Mouse (Mus musculus): ENCODE data around the gene Tctn1. TPM values are rescaled to one million over a fixed set of nuclear protein-coding genes. Genes with fewer than 3 reads are reported as not detected.

Tctn1 gene
- total RNA-seq, 2 experiments from 2014 or later, result 1.8 to 2.0 TPM

- Histone ChIP-seq H3K4me3 (no peak overlapping the region), H3K27ac (no peak overlapping the region)
- DNase-seq, result no peak
- TF ChIP-seq CTCF (IDR thresholded peaks at IDR 0.05), result no peak
- intact Hi-C loops (cut with DNase I), result no loop called here
Measured at GRCm38 (mm10) chr5:122237200-122237599, 27.1 kb downstream of the Tctn1 start.

- TF ChIP-seq CTCF (IDR thresholded peaks at IDR 0.05), result no peak
- DNase-seq, result no peak
- intact Hi-C loops (cut with DNase I), result no loop called here
- Histone ChIP-seq H3K4me3 (no peak overlapping the region), H3K27ac (no peak overlapping the region)
Measured at GRCm38 (mm10) chr5:122235196-122235836, 28.9 kb downstream of the Tctn1 start.

GRCm38 (mm10) chr5:122234319-122235195, 29.7 kb downstream of the Tctn1 start:
- H3K27ac ChIP-seq, result no peak overlapping the region

GRCm38 (mm10) chr5:122233695-122234094, 30.6 kb downstream of the Tctn1 start:
- Histone ChIP-seq H3K27ac (no peak overlapping the region), H3K4me3 (no peak overlapping the region)
- peak; percentile 51 for DNase-seq
- intact Hi-C loops (cut with DNase I), result no loop called here
- no peak for TF ChIP-seq CTCF (IDR thresholded peaks at IDR 0.05)

More at GRCm38 (mm10) chr5:122234319-122235195, 29.7 kb downstream of the Tctn1 start:
- intact Hi-C loops (cut with DNase I), result no loop called here
- no peak for TF ChIP-seq CTCF (IDR thresholded peaks at IDR 0.05)
- H3K4me3 ChIP-seq, result no peak overlapping the region
- no peak for DNase-seq

GRCm38 (mm10) chr5:122233077-122233581, 31.1 kb downstream of the Tctn1 start:
- TF ChIP-seq CTCF (IDR thresholded peaks at IDR 0.05), result no peak
- DNase-seq, result no peak
- no peak overlapping the region for H3K27ac ChIP-seq
- no peak overlapping the region for H3K4me3 ChIP-seq
- intact Hi-C loops (cut with DNase I), result no loop called here

- H3K27ac ChIP-seq, result peak overlapping the region; percentile 43
- no peak for TF ChIP-seq CTCF (IDR thresholded peaks at IDR 0.05)
- intact Hi-C loops (cut with DNase I), result no loop called here
- H3K4me3 ChIP-seq, result no peak overlapping the region
- no peak for DNase-seq
Measured at GRCm38 (mm10) chr5:122232004-122232403, 32.3 kb downstream of the Tctn1 start.

- Histone ChIP-seq H3K4me3 (no peak overlapping the region), H3K27ac (no peak overlapping the region)
- DNase-seq, result no peak
- intact Hi-C loops (cut with DNase I), result no loop called here
- no peak for TF ChIP-seq CTCF (IDR thresholded peaks at IDR 0.05)
Measured at GRCm38 (mm10) chr5:122231431-122231830, 32.8 kb downstream of the Tctn1 start.

- no peak for TF ChIP-seq CTCF (IDR thresholded peaks at IDR 0.05)
- intact Hi-C loops (cut with DNase I), result no loop called here
- Histone ChIP-seq H3K27ac (no peak overlapping the region), H3K4me3 (no peak overlapping the region)
- DNase-seq, result no peak
Measured at GRCm38 (mm10) chr5:122230816-122231215, 33.4 kb downstream of the Tctn1 start.

- Histone ChIP-seq H3K27ac (no peak overlapping the region), H3K4me3 (no peak overlapping the region)
- TF ChIP-seq CTCF (IDR thresholded peaks at IDR 0.05), result no peak
- DNase-seq, result no peak
- intact Hi-C loops (cut with DNase I), result no loop called here
Measured at GRCm38 (mm10) chr5:122228772-122229171, 35.5 kb downstream of the Tctn1 start.

- TF ChIP-seq CTCF (IDR thresholded peaks at IDR 0.05), result no peak
- intact Hi-C loops (cut with DNase I), result no loop called here
- H3K4me3 ChIP-seq, result no peak overlapping the region
- no peak overlapping the region for H3K27ac ChIP-seq
- no peak for DNase-seq
Measured at GRCm38 (mm10) chr5:122228271-122228765, 35.9 kb downstream of the Tctn1 start.

GRCm38 (mm10) chr5:122224291-122224690, 40.0 kb downstream of the Tctn1 start:
- H3K4me3 ChIP-seq, result no peak overlapping the region
- no peak overlapping the region for H3K27ac ChIP-seq
- intact Hi-C loops (cut with DNase I), result no loop called here
- TF ChIP-seq CTCF (IDR thresholded peaks at IDR 0.05), result no peak
- no peak for DNase-seq

GRCm38 (mm10) chr5:122221085-122221484, 43.2 kb downstream of the Tctn1 start:
- intact Hi-C loops (cut with DNase I), result no loop called here
- H3K4me3 ChIP-seq, result no peak overlapping the region
- no peak overlapping the region for H3K27ac ChIP-seq
- TF ChIP-seq CTCF (IDR thresholded peaks at IDR 0.05), result no peak
- no peak for DNase-seq

Data from gastrocnemius, adult 2 months (tissue).